Mouse (Mus musculus) forebrain, embryonic 11.5 days (tissue): ENCODE measurements around the gene Nap1l5. TPM values are rescaled to one million over a fixed set of nuclear protein-coding genes. Genes with fewer than 3 reads are reported as not detected.
A peak's percentile ranks its signal among the peaks of the same experiment; 100 is the strongest.

ENCODE experiments used
- ATAC-seq: fragments of 200-750 bp; cut with Nextera tagmentation; replicated peaks from 2 replicates; pipeline ENCODE4 v1.8.0; 2017; ENCODE audit warnings: moderate TSS enrichment; ENCODE audit not compliant: low FRiP score
- DNase-seq: peaks from one replicate; pipeline ENCODE4 v3.0.0-alpha.2; 2017; ENCODE audit warnings: low spot score
- H3K27ac ChIP-seq: fragments of 300-500 bp; sonication (generic); 2 replicates; pipeline ENCODE4 v1.5.1; 2014; ENCODE audit warnings: low read depth, low read length
- H3K27me3 ChIP-seq: fragments of 300-500 bp; sonication (generic); 2 replicates; pipeline ENCODE4 v1.6.1; 2014; ENCODE audit warnings: mild to moderate bottlenecking, low read length, mixed read lengths; ENCODE audit not compliant: control insufficient read depth, insufficient read depth
- H3K36me3 ChIP-seq: fragments of 300-500 bp; sonication (generic); 2 replicates; pipeline ENCODE4 v1.6.1; 2014; ENCODE audit warnings: mild to moderate bottlenecking, low read length, moderate library complexity, mixed read lengths; ENCODE audit not compliant: control insufficient read depth, insufficient read depth
- H3K4me1 ChIP-seq: fragments of 300-500 bp; sonication (generic); replicated peaks from 2 replicates; pipeline ENCODE4 v1.6.1; 2014; ENCODE audit warnings: low read length, mixed read lengths; ENCODE audit not compliant: control insufficient read depth, insufficient read depth
- H3K4me2 ChIP-seq: fragments of 300-500 bp; sonication (generic); 2 replicates; pipeline ENCODE4 v1.6.1; 2014; ENCODE audit warnings: low read depth, mild to moderate bottlenecking, low read length, moderate library complexity, mixed read lengths; ENCODE audit not compliant: severe bottlenecking
- H3K4me3 ChIP-seq: fragments of 300-500 bp; sonication (generic); 2 replicates; pipeline ENCODE4 v1.5.1; 2014; ENCODE audit warnings: low read depth, low read length
- H3K9ac ChIP-seq: fragments of 300-500 bp; sonication (generic); 2 replicates; pipeline ENCODE4 v1.6.1; 2014; ENCODE audit warnings: low read length
- H3K9me3 ChIP-seq: fragments of 300-500 bp; sonication (generic); 2 replicates; pipeline ENCODE4 v1.6.1; 2016; ENCODE audit warnings: low read length, mixed read lengths; ENCODE audit not compliant: control insufficient read depth
- WGBS: fragments of 180-500 bp; shearing (Covaris S2); extraction: QIAGEN DNeasy Blood & Tissue Kit; methylation state at CpG from one replicate; pipeline ENCODE4 v1.1.7; 2014; 5-methylcytosine and 5-hydroxymethylcytosine counted together
- polyA plus RNA-seq: library from polyadenylated mRNA; unstranded; fragments of >200 nt; fragmentation: Nextera tagmentation; extraction: Ambion mirVana; gene quantifications from 2 replicates; pipeline ENCODE4 v1.2.1, GENCODE M21; 2014

Gene Nap1l5
- polyA plus RNA-seq, 1 experiment from 2014 or later: 19.5 TPM

DNA sequence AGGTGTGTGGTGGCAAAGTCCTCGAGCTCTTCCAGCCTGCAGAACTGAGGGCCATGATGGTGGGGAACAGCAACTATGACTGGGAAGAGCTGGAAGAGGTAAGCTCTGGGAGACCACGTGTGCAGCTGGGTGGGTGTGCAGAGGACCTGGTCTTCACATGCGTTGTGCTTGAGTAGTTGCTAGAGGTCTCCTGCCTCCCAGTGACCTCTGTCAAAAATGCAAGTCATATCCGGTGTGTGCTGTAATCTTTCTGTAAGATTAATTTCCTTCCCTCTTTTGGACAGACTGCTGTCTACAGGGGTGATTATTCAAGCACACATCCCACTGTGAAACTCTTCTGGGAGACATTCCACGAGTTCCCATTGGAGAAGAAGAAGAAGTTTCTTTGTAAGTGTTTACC lies 9.6 kb upstream of the Nap1l5 start:
- H3K9ac ChIP-seq: no peak overlapping the region
- no peaks in the 10 kb centered on the region for H3K36me3 ChIP-seq
- H3K4me2 ChIP-seq: no peak overlapping the region
- ATAC-seq (no peak), DNase-seq (no peak)
- WGBS: 86% methylated on average over 5 of the region's 5 CpGs
- H3K27ac ChIP-seq: no peak overlapping the region
- no peaks in the 10 kb centered on the region for H3K4me1 ChIP-seq
- H3K9me3 ChIP-seq: no peaks in the 10 kb centered on the region
- no peaks in the 10 kb centered on the region for H3K27me3 ChIP-seq
- H3K4me3 ChIP-seq: no peak overlapping the region

DNA sequence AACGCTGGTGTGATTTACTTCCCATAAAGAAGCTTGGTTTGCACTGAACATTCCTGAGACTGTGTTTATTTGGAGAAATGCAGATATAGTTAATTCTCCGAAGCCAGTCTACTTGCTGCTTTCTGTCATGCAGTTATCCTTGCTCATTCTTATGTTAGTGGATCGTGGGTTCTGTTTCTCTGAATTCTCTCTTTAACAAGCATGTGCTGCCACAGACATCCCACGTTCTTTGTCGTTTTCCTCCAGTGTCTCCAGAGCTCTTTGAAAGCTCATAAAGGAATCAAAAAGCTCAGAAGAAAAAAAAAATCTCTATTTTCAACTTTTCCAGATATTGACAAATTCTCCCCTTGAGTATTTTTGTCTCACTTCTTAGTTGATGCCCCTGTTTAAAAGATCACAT lies 7.1 kb upstream of the Nap1l5 start:
- Histone ChIP-seq H3K4me2 (no peak overlapping the region), H3K4me3 (no peak overlapping the region), H3K9ac (no peak overlapping the region), H3K27ac (no peak overlapping the region), H3K9me3 (no peaks in the 10 kb centered on the region), H3K4me1 (no peaks in the 10 kb centered on the region), H3K36me3 (no peaks in the 10 kb centered on the region), H3K27me3 (no peaks in the 10 kb centered on the region)
- WGBS: 86% methylated on average over 5 of the region's 5 CpGs
- DNase-seq (no peak), ATAC-seq (no peak)

DNA sequence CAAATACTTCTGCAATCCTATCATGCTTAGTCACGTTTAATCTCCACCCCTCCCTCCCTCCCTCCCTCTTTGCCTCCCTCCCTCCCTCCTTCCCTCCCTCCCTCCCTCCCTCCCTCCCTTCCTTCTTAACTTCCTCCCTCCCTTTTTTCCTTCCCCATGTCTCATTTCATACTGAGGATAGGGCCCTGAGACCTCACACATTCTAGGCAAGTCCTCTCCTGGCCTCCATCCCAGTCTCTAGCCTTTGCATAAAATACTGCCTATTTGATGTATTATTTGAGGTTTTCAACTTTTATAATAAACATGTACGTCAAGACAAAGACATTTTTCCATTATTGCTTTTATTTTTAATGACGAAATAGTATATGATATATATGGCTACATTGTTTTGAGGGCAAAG lies 6.7 kb upstream of the Nap1l5 start:
- DNase-seq (no peak), ATAC-seq (no peak)
- no peaks in the 10 kb centered on the region for H3K27me3 ChIP-seq
- H3K4me1 ChIP-seq: no peaks in the 10 kb centered on the region
- H3K9ac ChIP-seq: no peak overlapping the region
- H3K4me2 ChIP-seq: no peak overlapping the region
- H3K4me3 ChIP-seq: no peak overlapping the region
- no peak overlapping the region for H3K27ac ChIP-seq
- H3K9me3 ChIP-seq: no peaks in the 10 kb centered on the region
- no peaks in the 10 kb centered on the region for H3K36me3 ChIP-seq
- 82% methylated on average over 3 of the region's 3 CpGs for WGBS

DNA sequence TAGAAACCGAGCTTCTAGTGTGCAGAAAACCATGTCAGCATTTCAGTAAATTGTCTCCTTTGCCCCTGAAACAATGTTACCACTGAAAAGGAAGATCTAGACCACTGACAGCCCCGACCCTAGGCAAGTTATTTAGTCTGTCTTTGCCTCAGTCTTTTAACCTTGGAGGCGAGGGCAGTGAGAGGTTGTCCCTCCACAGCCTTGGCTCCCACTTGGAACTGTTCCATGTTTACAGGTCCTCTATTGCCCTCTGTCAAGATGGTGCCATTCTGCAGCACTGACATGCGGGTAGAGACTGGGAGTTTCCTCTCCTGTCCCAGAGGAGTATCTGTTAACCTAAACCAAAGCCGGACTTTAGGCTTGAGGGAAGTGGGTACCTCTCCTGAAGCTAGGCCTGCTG lies 6.0 kb upstream of the Nap1l5 start:
- no peak overlapping the region for H3K9ac ChIP-seq
- no peak overlapping the region for H3K4me3 ChIP-seq
- H3K36me3 ChIP-seq: no peaks in the 10 kb centered on the region
- no peak overlapping the region for H3K27ac ChIP-seq
- ATAC-seq (no peak), DNase-seq (no peak)
- WGBS: 80% methylated on average over 5 of the region's 5 CpGs
- H3K4me1 ChIP-seq: no peaks in the 10 kb centered on the region
- no peaks in the 10 kb centered on the region for H3K9me3 ChIP-seq
- no peaks in the 10 kb centered on the region for H3K27me3 ChIP-seq
- no peak overlapping the region for H3K4me2 ChIP-seq

DNA sequence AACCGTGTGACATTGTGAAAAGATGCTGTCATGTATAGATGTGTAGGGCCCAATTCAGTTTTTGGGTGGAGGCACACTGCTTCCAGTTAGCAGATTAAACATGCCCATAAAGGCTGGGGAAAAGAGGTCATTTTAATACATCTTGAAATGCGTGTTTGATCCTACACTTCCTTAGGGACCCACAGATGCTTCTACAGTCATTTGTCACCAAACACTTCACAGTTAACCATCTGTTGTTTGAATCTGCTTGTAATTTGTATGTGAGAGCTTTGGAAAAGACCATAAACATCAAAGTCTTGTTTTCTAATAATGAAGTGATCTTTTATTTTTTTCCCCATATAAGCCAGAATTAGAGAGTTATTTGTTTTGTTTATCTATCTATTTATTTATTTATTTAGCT lies 915 bp upstream of the Nap1l5 start:
- Histone ChIP-seq H3K27ac (no peak overlapping the region), H3K9me3 (peaks cover 5% of the 10 kb centered on the region), H3K9ac (no peak overlapping the region), H3K4me1 (no peaks in the 10 kb centered on the region), H3K27me3 (no peaks in the 10 kb centered on the region), H3K4me3 (no peak overlapping the region), H3K4me2 (no peak overlapping the region), H3K36me3 (no peaks in the 10 kb centered on the region; the same call in 1 of the 2 replicates)
- DNase-seq: no peak
- ATAC-seq: no peak
- 81% methylated on average over 2 of the region's 2 CpGs for WGBS

DNA sequence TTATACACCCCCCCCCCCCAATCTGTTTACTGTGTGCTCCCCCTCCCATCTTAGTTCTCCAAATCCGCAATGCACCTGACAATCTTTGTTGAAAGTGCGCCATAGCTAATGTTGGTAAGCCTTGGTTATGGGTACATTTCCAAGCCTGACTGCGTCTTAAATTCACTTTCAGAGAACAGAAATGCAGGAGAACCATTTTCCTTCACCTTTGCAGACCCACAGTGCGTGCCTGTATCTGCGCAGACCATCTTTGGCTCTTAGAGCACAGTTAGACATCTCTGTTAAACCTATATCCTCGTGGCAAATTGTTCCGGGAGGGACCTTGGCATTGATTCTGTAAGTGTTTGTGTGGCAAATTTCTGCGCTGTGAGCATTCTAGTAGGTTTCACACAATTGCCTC lies 460 bp upstream of the Nap1l5 start:
- 77% methylated on average over 8 of the region's 8 CpGs for WGBS
- Histone ChIP-seq H3K4me3 (peak overlapping the region; percentile 36), H3K9me3 (peaks cover 5% of the 10 kb centered on the region), H3K4me2 (0 out of 2 replicates have a peak overlapping the region, but pooled peaks have one; percentile 65), H3K27me3 (no peaks in the 10 kb centered on the region), H3K9ac (no peak overlapping the region), H3K36me3 (no peaks in the 10 kb centered on the region; the same call in 1 of the 2 replicates), H3K4me1 (no peaks in the 10 kb centered on the region), H3K27ac (no peak overlapping the region)
- ATAC-seq (no peak), DNase-seq (no peak)

DNA sequence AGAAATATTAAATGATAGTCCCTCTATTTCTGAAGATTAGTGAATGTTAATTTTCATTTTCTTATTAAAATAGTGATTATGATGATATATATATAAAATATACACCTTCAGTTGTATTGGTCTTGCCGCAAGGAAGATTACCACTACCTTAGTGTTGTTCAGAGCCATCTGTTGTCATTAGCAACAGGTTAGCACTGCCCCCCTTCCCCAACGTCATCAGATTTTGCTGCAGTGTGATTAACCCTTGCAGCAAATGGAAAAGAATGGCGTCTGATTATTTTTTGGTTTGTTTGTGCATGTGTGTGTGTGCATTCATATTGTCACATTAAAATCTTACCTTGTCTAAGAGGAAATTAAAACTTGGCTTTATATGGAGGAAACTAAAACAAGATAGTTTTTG lies 2.3 kb downstream of the Nap1l5 start:
- Histone ChIP-seq H3K4me3 (no peak overlapping the region), H3K36me3 (no peaks in the 10 kb centered on the region; the same call in 1 of the 2 replicates), H3K27ac (no peak overlapping the region), H3K9ac (no peak overlapping the region), H3K4me2 (no peak overlapping the region), H3K4me1 (no peaks in the 10 kb centered on the region), H3K27me3 (no peaks in the 10 kb centered on the region), H3K9me3 (peaks cover 5% of the 10 kb centered on the region)
- ATAC-seq (no peak), DNase-seq (no peak)
- 51% methylated on average over 3 of the region's 3 CpGs for WGBS

DNA sequence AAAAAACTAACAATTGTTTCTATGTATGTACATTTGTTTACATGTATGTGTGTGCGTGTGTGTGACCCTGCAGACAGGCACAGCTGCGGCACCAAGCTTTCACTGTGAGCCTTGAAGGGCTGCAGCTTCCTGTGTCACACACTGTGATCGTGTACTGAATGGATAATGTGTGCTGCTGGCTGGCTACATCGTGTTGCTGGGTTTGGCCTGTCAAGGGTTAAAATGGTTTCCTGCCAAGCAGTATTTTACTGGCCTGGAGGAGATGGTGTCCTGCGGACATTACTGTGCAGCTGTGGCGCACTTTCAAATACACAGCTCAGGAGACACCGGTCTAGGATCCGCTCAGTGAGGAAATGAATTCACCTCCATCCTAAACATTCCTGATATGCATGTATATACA lies 3.7 kb downstream of the Nap1l5 start:
- no peak overlapping the region for H3K27ac ChIP-seq
- no peak overlapping the region for H3K4me3 ChIP-seq
- DNase-seq (no peak), ATAC-seq (peak; percentile 76)
- H3K4me2 ChIP-seq: no peak overlapping the region
- no peak overlapping the region for H3K9ac ChIP-seq
- H3K4me1 ChIP-seq: no peaks in the 10 kb centered on the region
- no peaks in the 10 kb centered on the region for H3K27me3 ChIP-seq
- WGBS: 46% methylated on average over 8 of the region's 8 CpGs
- peaks cover 5% of the 10 kb centered on the region for H3K9me3 ChIP-seq
- no peaks in the 10 kb centered on the region; the same call in 1 of the 2 replicates for H3K36me3 ChIP-seq

DNA sequence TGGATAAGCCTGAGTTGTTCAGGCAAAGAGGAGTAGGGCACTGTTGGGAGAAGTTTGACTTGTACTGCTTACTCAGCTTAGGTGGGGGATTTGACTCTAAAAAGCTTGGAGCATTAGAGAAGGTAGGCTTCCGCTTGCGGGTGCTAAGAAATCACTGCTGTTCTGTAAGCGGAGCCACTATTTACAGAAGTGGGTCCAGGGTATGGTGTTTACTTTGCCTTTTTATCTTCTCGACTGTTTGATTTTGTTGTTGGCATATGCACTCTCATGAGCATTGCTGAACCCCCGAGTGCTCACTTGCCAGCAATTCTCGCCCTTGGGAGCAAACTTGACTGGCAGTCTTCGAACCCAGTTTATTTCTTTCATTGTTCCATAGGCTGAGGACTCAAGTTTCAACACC lies 6.3 kb downstream of the Nap1l5 start:
- DNase-seq (no peak), ATAC-seq (no peak)
- Histone ChIP-seq H3K27ac (no peak overlapping the region), H3K9ac (no peak overlapping the region), H3K4me2 (no peak overlapping the region), H3K27me3 (no peaks in the 10 kb centered on the region), H3K4me3 (no peak overlapping the region), H3K9me3 (no peaks in the 10 kb centered on the region), H3K36me3 (no peaks in the 10 kb centered on the region), H3K4me1 (no peaks in the 10 kb centered on the region)
- 91% methylated on average over 7 of the region's 7 CpGs for WGBS
